In the genomic region with DNA sequence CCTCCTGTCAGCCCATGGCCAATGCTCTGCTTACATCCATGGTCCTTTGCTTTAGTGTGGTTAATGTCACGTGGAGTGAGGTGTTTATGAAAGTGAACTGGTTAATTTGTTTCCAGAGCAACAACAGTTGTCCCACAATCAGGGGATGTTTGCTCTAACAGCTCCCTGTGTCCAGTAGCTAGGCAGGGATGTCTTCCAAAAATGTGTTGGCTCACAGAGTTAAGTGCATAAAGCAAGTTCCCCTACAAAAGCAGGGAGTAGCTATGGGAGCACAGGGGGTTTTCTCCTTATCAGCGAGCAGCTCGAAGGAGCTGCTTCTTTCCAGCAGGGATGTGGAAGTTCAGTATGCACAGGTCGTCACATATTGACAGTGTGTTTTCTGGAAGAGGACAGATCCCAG, we compare ENCODE assay signal across 14 mouse cellular contexts. TPM values are rescaled to one million over a fixed set of nuclear protein-coding genes. Genes with fewer than 3 reads are reported as not detected.
"Had no signal": no experiment of that assay in that cellular context is flagged by ENCODE, and none has a peak within 500 bp of the region (broad histone marks: within the 10 kb centered on the region; RNA-seq: fewer than 3 reads in every experiment).

No protein-coding gene starts in this region.

- H3K4me2 ChIP-seq: limb, embryonic 13.5 days; midbrain, embryonic 12.5 days; neural tube, embryonic 12.5 days had no signal

- H3K9me3 ChIP-seq: limb, embryonic 13.5 days; midbrain, embryonic 12.5 days; neural tube, embryonic 12.5 days had no signal

- H3K27me3 ChIP-seq: limb, embryonic 13.5 days; midbrain, embryonic 12.5 days; neural tube, embryonic 12.5 days had no signal

- H3K27ac ChIP-seq: layer of hippocampus, adult 2 months; limb, embryonic 13.5 days; liver, embryonic 14.5 days; midbrain, embryonic 12.5 days; neural tube, embryonic 12.5 days had no signal

- H3K9ac ChIP-seq: limb, embryonic 13.5 days; liver, embryonic 14.5 days; midbrain, embryonic 12.5 days; neural tube, embryonic 12.5 days had no signal

- DNase-seq: kidney, postnatal 10 days; kidney, postnatal 4 days; lung, adult 18-20 months; right cerebral cortex, postnatal 25 days; thymus, postnatal 36 days had no signal

- H3K36me3 ChIP-seq: limb, embryonic 13.5 days; midbrain, embryonic 12.5 days; neural tube, embryonic 12.5 days had no signal

- H3K4me3 ChIP-seq: layer of hippocampus, adult 2 months; limb, embryonic 13.5 days; midbrain, embryonic 12.5 days; myocyte; neural tube, embryonic 12.5 days had no signal

- H3K4me1 ChIP-seq: midbrain, embryonic 12.5 days; neural tube, embryonic 12.5 days had no signal

RNA-seq across cellular contexts. Expression of a gene that starts 19.1 kb away (rescaled TPM):
- total RNA-seq: megakaryocyte-erythroid progenitor cell, adult 5-6 weeks had no signal
- polyA plus RNA-seq: liver, adult 2 months; liver, embryonic 14.5 days; midbrain, embryonic 12.5 days; small intestine, adult 2 months had no signal
